Mouse (Mus musculus) heart, embryonic 15.5 days (tissue): Measurements from ENCODE around the gene Sema3b. TPM values are rescaled to one million over a fixed set of nuclear protein-coding genes. Genes with fewer than 3 reads are reported as not detected.
A peak's percentile ranks its signal among the peaks of the same experiment; 100 is the strongest.
"Not testable (repeated sequence)": the region's sequence is repeated elsewhere in the genome, so short reads cannot be mapped to it uniquely, and the experiment has no call there.

Experiments used
- ATAC-seq: fragments of 200-750 bp; cut with Nextera tagmentation; replicated peaks from 2 replicates; pipeline ENCODE4 v1.8.0; 2017; ENCODE audit warnings: low read depth, moderate TSS enrichment; ENCODE audit not compliant: insufficient number of reproducible peaks, insufficient read depth, low FRiP score
- H3K27ac ChIP-seq: fragments of 300-500 bp; sonication (generic); 2 replicates; pipeline ENCODE4 v1.5.1; 2015; ENCODE audit warnings: mild to moderate bottlenecking, inconsistent platforms
- H3K27me3 ChIP-seq: fragments of 300-500 bp; sonication (generic); 2 replicates; pipeline ENCODE4 v1.6.1; 2015; ENCODE audit warnings: inconsistent platforms
- H3K36me3 ChIP-seq: fragments of 300-500 bp; sonication (generic); 2 replicates; pipeline ENCODE4 v1.6.1; 2015; ENCODE audit warnings: mild to moderate bottlenecking, inconsistent platforms
- H3K4me1 ChIP-seq: fragments of 300-500 bp; sonication (generic); replicated peaks from 2 replicates; pipeline ENCODE4 v1.6.1; 2015; ENCODE audit warnings: inconsistent platforms
- H3K4me2 ChIP-seq: fragments of 300-500 bp; sonication (generic); 2 replicates; pipeline ENCODE4 v1.6.1; 2015; ENCODE audit warnings: inconsistent platforms, mild to moderate bottlenecking, moderate library complexity
- H3K4me3 ChIP-seq: fragments of 300-500 bp; sonication (generic); 2 replicates; pipeline ENCODE4 v1.5.1; 2015; ENCODE audit warnings: mild to moderate bottlenecking, inconsistent platforms
- H3K9ac ChIP-seq: fragments of 300-500 bp; sonication (generic); 2 replicates; pipeline ENCODE4 v1.6.1; 2015; ENCODE audit warnings: mild to moderate bottlenecking, inconsistent platforms
- H3K9me3 ChIP-seq: fragments of 300-500 bp; sonication (generic); replicated peaks from 2 replicates; pipeline ENCODE4 v1.6.1; 2016; ENCODE audit warnings: inconsistent platforms
- WGBS: fragments of 180-500 bp; shearing (Covaris S2); methylation state at CpG from one replicate; pipeline ENCODE4 v1.1.7; 2015; ENCODE audit warnings: mixed read lengths; 5-methylcytosine and 5-hydroxymethylcytosine counted together
- polyA plus RNA-seq: library from polyadenylated mRNA; unstranded; fragments of >200 nt; fragmentation: Nextera tagmentation; extraction: Ambion mirVana; gene quantifications from 2 replicates; pipeline ENCODE4 v1.2.1, GENCODE M21; 2015

Sema3b gene
- polyA plus RNA-seq, 1 experiment from 2014 or later, result 9.7 TPM

DNA sequence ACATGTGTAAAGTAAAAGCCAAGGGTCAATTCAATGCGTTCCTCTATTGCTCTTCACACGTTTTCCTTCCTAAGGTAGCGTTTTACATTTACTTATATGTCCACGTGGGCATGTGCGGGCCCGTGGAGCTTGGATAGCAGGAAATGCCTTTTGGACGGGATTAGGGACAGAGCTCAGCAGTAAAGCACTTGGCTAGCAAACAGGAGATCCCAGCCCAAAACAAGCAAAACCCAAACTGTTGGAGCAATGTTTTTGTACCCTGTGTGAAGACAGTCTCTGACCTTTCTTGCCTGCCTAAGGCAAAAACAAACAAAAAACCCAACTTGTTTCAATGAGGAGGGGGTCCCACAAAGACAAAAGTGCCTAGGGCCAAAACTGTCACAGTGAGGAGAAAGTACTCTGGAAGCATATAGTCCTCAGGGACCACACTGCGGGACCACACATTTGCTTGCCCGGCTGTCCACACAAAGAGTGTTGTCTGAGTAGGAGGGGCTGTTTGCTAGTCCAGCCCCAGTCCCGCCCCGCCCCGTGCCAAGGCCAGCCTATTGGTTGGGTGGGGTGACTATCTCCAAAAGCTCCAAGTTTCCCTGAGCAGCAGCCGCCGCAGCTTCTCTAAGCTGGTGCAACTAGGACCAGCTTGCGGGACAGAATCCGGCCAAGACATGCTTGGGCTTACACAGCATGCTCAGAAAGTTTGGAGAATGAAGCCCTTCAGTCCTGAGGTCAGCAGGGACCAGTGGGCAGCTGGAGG, 32.5 kb downstream of the Sema3b start, which contains the start of gene Hyal1:
Hyal1 (plus strand) TSS at position 571 of the 751 bp plus-strand sequence.
- H3K27ac ChIP-seq, result peak within 1 kb of the TSS; percentile 68
- peak within 1 kb of the TSS; percentile 55 for H3K4me2 ChIP-seq
- H3K9me3 ChIP-seq, result no peaks in the 10 kb centered on the region
- H3K4me1 ChIP-seq, result peaks cover 51% of the 10 kb centered on the region
- H3K4me3 ChIP-seq, result peak within 1 kb of the TSS; percentile 38
- peak; percentile 66 for ATAC-seq
- H3K36me3 ChIP-seq, result peaks cover 29% of the 10 kb centered on the region
- 25% methylated on average over 16 of the region's 16 CpGs for whole genome bisulfite sequencing
- H3K27me3 ChIP-seq, result no peaks in the 10 kb centered on the region
- H3K9ac ChIP-seq, result peak within 1 kb of the TSS; percentile 28; the same call in 1 of the 2 replicates

DNA sequence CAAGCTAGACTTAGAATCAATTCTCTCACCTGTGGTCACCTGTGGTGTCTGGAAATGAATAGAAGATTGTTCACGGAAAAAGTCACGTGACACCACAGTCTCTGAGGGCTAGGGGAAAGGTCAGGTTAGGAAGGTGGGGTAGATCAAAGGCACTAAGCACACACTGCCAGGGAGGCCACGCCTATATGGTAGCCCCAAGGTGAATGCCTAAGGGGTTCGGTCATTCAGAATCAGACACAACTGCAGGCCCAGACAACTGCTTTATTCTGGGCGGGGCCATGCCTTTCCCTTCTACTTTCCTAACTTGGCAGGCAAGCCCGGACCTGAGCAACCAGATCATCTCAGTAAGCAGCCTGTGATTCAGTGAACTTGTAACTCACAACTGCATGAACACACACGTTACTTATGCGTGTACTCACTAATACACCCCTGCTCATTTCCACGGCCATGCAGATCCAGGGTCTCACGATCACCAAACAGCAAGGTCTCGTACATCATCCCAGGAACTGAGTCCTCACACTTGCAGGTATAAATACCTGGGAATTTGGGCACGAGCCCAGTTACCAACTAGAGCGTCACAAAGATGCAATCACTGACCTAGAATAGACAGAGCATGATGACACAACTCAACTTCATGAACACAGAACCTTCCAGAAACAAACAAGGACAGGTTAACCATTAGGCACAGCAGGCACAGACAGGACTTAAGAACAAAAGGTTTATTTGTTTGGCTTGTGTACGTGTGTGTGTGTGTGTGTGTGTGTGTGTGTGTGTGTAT, 33.3 kb downstream of the Sema3b start:
- Histone ChIP-seq H3K9me3 (no peaks in the 10 kb centered on the region), H3K9ac (no peak overlapping the region), H3K36me3 (peaks cover 29% of the 10 kb centered on the region), H3K27me3 (no peaks in the 10 kb centered on the region), H3K27ac (peak overlapping the region; percentile 68), H3K4me3 (no peak overlapping the region), H3K4me1 (peaks cover 53% of the 10 kb centered on the region), H3K4me2 (no peak overlapping the region)
- ATAC-seq, result no peak
- whole genome bisulfite sequencing, result 81% methylated on average over 14 of the region's 14 CpGs

DNA sequence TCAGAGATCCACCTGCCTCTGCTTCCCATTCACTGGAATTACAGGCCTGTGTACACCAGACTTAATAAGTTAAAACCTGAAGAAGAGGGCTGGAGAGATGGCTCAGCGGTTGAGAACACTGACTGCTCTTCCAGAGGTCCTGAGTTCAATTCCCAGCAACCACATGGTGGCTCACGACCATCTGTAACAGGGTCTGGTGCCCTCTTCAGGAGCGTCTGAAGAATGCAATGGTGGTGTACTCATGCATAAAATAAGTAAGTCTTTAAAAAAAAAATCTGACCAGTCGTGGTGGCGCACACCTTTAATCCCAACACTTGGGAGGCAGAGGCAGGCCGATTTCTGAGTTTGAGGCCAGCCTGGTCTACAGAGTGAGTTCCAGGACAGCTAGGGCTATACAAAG, 35.3 kb downstream of the Sema3b start:
- peaks cover 29% of the 10 kb centered on the region for H3K36me3 ChIP-seq
- H3K9ac ChIP-seq, ATAC-seq, H3K9me3 ChIP-seq, H3K4me3 ChIP-seq, H3K27me3 ChIP-seq, H3K27ac ChIP-seq, H3K4me2 ChIP-seq: not testable (repeated sequence)
- WGBS, result 81% methylated on average over 6 of the region's 6 CpGs
- H3K4me1 ChIP-seq, result peaks cover 53% of the 10 kb centered on the region

DNA sequence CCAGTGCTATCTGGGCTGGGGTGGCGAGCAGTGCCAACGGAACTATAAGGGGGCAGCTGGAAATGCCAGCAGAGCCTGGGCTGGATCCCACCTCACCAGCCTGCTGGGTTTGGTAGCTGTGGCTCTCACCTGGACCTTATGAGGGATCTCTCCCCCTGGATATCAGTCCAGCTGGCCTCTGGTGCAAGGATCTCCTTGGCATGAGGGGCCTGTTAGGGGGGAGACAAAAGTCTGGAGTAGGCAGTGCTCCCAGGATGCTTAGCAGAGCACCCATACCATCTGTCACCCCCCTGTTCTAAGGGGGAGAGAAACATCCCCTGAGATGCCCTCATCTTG, 36.7 kb downstream of the Sema3b start:
- H3K36me3 ChIP-seq, result peaks cover 29% of the 10 kb centered on the region
- no peaks in the 10 kb centered on the region for H3K27me3 ChIP-seq
- no peak overlapping the region for H3K9ac ChIP-seq
- no peak overlapping the region for H3K4me3 ChIP-seq
- no peak overlapping the region for H3K4me2 ChIP-seq
- H3K4me1 ChIP-seq, result peaks cover 57% of the 10 kb centered on the region
- H3K27ac ChIP-seq, result no peak overlapping the region
- ATAC-seq, result no peak
- H3K9me3 ChIP-seq, result no peaks in the 10 kb centered on the region
- WGBS, result 91% methylated on average over 2 of the region's 2 CpGs

DNA sequence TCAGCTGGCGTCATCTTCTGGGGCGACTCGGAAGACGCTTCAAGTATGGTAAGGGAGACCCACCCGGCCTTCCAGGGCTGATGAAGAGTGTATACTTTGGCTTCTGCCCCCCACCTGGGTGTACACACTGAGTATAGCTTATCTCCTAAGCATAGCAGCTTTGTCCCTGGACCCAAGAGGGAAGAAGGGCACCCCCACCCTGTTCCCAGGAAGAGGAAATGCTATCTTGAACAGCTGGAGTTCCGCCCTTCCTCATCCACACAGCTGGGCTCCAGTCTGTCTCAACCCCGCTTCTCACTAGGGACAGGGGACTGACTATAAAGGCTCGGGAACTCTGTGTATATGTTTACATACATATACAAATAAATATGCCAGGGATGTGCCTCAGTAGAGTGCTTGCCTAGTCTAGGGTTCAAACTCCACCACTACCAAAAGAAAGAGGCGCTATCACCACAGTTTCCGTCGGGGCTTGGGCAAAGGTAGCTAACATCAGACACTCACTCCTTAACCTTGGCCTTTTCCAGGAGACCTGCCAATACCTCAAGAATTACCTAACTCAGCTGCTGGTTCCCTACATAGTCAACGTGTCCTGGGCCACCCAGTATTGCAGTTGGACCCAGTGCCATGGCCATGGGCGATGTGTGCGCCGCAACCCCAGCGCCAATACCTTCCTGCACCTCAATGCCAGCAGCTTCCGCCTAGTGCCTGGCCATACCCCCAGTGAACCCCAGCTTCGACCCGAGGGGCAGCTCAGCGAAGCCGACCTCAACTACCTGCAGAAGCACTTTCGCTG, 37.3 kb downstream of the Sema3b start:
- peaks cover 56% of the 10 kb centered on the region for H3K4me1 ChIP-seq
- peak overlapping the region; percentile 89; the same call in 1 of the 2 replicates for H3K4me3 ChIP-seq
- H3K36me3 ChIP-seq, result peaks cover 29% of the 10 kb centered on the region
- no peak for ATAC-seq
- no peaks in the 10 kb centered on the region for H3K9me3 ChIP-seq
- H3K27me3 ChIP-seq, result no peaks in the 10 kb centered on the region
- H3K4me2 ChIP-seq, result peak overlapping the region; percentile 85
- peak overlapping the region; percentile 30; the same call in 1 of the 2 replicates for H3K9ac ChIP-seq
- 84% methylated on average over 22 of the region's 22 CpGs for WGBS
- H3K27ac ChIP-seq, result peak overlapping the region; percentile 27

DNA sequence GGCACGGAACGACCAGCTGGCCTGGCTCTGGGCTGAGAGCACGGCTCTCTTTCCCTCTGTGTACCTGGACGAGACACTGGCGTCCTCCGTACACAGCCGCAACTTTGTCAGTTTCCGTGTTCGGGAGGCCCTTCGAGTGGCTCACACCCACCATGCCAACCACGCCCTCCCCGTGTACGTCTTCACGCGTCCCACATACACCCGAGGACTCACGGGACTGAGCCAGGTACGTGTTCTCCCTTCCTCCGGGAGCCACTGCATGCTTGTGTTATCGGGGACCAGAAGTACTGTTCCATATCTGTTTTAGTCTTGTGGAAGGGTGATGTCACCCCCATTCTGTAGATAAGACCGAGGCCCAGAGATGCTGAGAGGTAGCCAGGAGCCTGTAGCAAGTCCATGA, 38.2 kb downstream of the Sema3b start:
- ATAC-seq, result no peak
- peaks cover 55% of the 10 kb centered on the region for H3K4me1 ChIP-seq
- H3K9ac ChIP-seq, result peak overlapping the region; percentile 30
- H3K36me3 ChIP-seq, result peaks cover 29% of the 10 kb centered on the region
- no peaks in the 10 kb centered on the region for H3K27me3 ChIP-seq
- H3K9me3 ChIP-seq, result no peaks in the 10 kb centered on the region
- peak overlapping the region; percentile 89 for H3K4me3 ChIP-seq
- H3K4me2 ChIP-seq, result peak overlapping the region; percentile 85
- WGBS, result 45% methylated on average over 21 of the region's 21 CpGs
- peak overlapping the region; percentile 27 for H3K27ac ChIP-seq

DNA sequence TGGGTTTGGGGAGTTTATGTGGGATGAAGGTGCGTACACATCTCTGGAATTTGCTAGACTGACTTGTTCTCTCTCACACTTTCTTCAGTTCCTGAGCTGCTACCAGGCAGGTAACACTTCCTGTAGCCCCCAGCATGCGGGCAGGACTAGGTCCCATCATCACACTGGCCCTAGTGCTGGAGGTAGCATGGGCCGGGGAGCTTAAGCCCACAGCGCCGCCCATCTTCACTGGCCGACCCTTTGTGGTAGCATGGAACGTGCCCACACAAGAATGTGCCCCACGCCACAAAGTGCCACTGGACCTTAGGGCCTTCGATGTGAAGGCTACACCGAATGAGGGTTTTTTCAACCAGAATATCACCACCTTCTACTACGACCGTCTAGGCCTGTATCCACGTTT, 39.0 kb downstream of the Sema3b start:
- Histone ChIP-seq H3K9ac (peak overlapping the region; percentile 81), H3K4me2 (peak overlapping the region; percentile 85), H3K4me1 (peaks cover 56% of the 10 kb centered on the region), H3K4me3 (peak overlapping the region; percentile 89), H3K9me3 (no peaks in the 10 kb centered on the region), H3K36me3 (peaks cover 32% of the 10 kb centered on the region), H3K27ac (peak overlapping the region; percentile 89), H3K27me3 (no peaks in the 10 kb centered on the region)
- 47% methylated on average over 13 of the region's 13 CpGs for WGBS
- no peak for ATAC-seq

DNA sequence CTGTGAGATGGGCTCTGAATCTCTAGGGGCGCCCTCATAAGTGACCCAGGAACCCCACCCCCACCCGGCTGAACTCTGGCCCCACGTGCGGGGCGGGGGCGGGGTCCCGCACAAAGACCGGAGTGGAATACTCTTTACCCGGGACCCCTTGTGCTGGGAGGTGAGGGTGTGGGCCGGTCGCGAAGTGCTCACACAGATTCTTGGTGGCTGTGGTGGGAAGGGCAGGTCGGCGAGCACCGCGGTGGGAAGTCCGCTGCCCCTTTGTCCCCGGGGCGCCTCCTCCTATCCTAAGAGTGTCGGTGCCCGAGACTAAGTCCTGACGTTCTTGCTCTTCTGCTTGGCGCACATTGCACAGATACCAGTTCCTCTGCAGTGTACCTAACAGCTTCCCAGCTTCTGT, 39.8 kb downstream of the Sema3b start:
- H3K9ac ChIP-seq, result peak overlapping the region; percentile 81
- peaks cover 59% of the 10 kb centered on the region for H3K4me1 ChIP-seq
- WGBS, result under 1% methylated on average over 23 of the region's 23 CpGs
- no peaks in the 10 kb centered on the region for H3K27me3 ChIP-seq
- H3K4me3 ChIP-seq, result peak overlapping the region; percentile 89
- peak overlapping the region; percentile 89 for H3K27ac ChIP-seq
- peak; percentile 4 for ATAC-seq
- peak overlapping the region; percentile 85 for H3K4me2 ChIP-seq
- no peaks in the 10 kb centered on the region for H3K9me3 ChIP-seq
- peaks cover 30% of the 10 kb centered on the region for H3K36me3 ChIP-seq

DNA sequence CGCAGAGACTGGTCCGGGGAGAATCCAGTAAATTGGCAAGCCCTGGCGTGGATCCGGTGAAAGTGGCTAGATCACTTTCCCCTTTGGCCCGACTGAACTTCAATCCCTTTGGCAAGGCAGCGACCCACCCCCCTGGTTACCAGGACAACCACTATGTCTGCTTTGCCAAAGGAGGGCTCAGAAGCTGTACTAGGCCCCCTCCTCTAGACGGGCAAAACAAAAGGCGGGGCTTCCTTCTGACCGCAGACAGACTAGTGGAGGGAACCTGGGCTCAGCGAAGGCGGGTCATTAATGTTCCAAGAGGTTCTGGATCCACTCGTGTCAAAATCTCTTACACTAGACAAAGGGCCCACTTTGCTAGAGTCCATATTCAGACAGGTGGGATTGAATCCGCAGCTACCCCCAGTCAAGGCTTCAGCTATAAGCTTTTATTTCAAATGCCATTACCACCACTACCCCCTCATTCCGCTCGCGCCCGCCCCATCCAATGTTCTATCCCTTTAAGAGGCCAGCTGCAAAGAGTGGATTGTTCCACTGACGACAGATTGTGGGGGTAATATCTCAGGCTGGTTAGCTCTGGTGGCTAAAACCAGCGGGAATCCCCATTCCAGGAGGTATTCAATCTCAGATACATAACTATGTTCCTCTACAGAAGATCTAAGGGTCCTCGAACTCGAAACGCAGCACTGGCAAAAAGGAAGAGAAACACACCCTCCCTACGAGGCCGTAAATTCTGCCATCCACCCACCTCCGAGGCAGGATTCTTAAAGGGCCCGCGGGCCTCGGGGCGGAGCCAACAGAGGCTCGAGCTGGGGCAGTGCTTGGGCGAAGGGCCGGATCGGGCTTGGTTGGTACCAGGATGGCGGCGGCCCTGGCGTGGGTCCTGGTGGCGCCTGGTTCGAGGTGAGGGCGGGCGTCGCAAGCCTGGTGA, 40.4 kb downstream of the Sema3b start:
- Histone ChIP-seq H3K27me3 (no peaks in the 10 kb centered on the region), H3K36me3 (peaks cover 26% of the 10 kb centered on the region), H3K9me3 (no peaks in the 10 kb centered on the region), H3K4me3 (peak overlapping the region; percentile 89), H3K27ac (peak overlapping the region; percentile 89), H3K4me2 (peak overlapping the region; percentile 85), H3K9ac (peak overlapping the region; percentile 81), H3K4me1 (peaks cover 66% of the 10 kb centered on the region)
- ATAC-seq, result peak; percentile 71
- WGBS, result under 1% methylated on average over 41 of the region's 41 CpGs

DNA sequence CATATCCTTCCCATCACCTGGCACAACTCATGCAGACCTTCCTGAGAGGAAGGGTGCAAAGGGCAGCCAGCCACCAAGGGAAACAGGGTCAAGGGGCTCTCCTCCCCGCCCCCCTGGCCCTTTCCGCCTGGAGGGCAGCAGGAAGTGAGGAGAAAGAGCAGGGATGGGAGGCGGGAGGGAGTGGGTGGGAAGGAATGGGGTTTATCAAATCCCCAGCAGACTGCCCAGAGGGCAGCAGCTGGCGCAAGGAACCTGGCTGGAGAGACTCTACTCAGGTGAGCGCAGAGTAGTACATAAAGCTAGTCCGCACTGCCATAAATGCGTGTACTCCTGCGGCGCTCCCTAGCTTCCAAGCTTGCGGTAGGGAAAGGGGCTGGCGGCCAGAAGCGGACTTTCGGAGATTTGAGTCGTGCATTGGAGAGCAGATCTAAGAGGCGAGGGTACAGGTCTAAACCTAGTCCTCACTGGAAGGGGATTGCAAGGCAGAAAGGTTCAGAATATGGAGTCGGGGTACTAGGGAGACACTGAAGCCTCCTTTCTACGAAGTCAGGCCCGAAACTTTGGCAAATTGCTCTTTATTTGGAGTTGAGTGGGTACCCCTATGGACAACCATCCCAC, 41.2 kb downstream of the Sema3b start, which contains the start of gene Hyal2:
Hyal2 (plus strand) TSS at position 244 of the 618 bp plus-strand sequence.
- H3K4me1 ChIP-seq, result peaks cover 68% of the 10 kb centered on the region
- WGBS, result 15% methylated on average over 18 of the region's 18 CpGs

More for the DNA sequence above, 41.2 kb downstream of the Sema3b start, which contains the start of gene Hyal2:
- peak within 1 kb of the TSS; percentile 89 for H3K4me3 ChIP-seq
- H3K27me3 ChIP-seq, result no peaks in the 10 kb centered on the region
- peaks cover 19% of the 10 kb centered on the region for H3K36me3 ChIP-seq
- peak within 1 kb of the TSS; percentile 81 for H3K9ac ChIP-seq
- no peak for ATAC-seq
- H3K4me2 ChIP-seq, result peak within 1 kb of the TSS; percentile 85
- peak within 1 kb of the TSS; percentile 89 for H3K27ac ChIP-seq
- no peaks in the 10 kb centered on the region for H3K9me3 ChIP-seq
